Mouse (Mus musculus) urinary bladder, postnatal 10 days (tissue): Measurements from ENCODE around the gene Galnt13.
"Not testable (repeated sequence)": the region's sequence is repeated elsewhere in the genome, so short reads cannot be mapped to it uniquely, and the experiment has no call there.

Source experiments
- DNase-seq: peaks from one replicate; pipeline ENCODE4 v3.0.0; 2022; ENCODE audit warnings: low spot score

Galnt13 gene

GRCm38 (mm10) chr2:54435937-54436735, at the start of gene Galnt13:
Gene Galnt13, plus strand, starts transcription at chr2:54436317.
- no peak for DNase-seq

DNA sequence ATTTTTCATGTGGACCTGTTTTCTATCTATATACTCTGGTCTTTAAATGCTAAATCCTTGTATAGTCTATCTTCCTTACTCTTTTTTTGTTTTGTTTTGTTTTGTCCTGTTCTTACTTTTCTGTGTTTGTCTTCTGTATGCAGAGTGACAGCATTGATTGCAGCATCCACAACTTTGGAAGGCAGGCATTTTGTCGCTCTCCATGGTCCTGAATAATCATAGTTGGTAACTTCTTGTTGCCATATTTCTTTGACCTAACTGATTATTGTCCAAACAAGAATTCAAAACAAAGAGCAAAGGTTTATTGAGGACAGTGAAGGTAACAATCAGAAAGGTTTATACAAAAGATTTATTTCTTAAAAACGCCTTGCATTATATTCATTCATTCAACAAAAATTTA, 5.1 kb upstream of the Galnt13 start:
- DNase-seq: no peak

DNA sequence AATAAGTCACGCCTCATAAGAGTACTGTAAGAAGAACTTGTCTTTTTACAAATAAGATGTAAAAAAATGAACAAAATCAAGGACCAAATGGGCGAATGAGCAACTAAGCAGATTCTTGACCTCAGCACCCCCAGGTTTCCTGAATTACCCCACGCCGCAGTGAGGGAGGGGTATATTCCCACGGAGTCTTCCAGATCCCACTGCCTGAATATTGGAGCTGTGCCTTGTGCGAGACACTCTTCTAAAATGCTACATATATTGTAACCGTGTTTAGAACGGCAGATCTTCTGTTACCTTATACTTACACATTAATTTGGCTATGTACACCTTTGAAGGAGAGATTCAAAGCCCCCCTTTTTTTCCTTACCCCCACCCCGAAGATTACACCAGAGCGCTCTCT, 737 bp upstream of the Galnt13 start:
- no peak for DNase-seq

DNA sequence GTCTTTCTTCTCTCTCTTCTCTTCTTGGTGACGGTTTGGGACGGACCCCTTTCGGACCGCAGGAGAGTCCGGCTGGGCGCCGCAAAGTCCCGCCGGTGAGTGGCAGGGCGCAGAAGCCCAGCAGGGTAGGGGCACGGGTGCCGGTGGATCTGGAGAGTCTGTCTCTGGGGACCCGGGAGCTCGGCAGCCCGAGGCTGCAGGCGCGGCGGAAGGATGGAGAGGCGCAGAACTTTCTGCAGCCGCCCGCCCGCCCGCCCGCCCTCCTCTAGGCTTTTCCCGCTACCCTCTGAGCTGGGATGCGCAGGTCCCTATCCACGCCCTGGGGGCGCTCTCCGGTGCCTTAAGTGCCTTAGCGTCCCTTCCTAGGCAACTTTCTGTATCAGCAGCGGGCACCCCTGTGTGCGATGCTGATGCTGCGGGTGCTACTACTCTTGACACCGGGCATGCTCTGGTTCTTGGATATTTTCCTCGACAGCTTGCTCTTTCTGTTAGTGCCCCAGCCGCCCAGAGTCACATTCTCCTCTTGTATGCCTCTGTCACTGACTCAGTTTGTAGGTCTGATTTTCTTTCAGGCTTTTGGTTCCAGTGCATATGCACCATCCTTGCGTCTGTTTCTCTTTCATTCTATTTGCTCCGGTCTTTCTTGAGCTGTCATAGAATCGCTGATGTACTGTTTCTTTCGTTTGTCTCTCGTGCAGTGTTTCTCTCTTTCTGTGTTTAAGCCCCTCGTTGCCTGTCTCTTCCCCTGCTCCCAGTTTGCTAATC, 801 bp downstream of the Galnt13 start:
- no peak for DNase-seq

DNA sequence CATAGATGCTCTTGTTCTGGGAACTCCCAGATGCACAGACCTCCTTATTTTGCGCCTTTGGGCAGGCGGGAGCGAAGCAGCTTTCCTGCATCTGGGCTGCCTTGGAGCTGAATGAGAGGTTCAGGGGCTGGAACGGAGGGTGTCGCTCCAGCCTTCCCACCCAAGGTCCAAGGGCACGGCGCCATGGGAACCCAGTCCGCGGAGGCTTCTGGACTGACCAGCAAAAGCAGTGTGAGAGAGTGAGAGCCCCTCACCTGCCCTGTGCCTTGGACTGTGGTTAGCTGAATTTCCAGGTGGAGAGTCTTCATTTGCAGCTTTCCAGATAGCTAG, 1.3 kb downstream of the Galnt13 start:
- no peak for DNase-seq

- DNase-seq: no peak
Observed at GRCm38 (mm10) chr2:54442734-54443500, 6.8 kb downstream of the Galnt13 start.

DNA sequence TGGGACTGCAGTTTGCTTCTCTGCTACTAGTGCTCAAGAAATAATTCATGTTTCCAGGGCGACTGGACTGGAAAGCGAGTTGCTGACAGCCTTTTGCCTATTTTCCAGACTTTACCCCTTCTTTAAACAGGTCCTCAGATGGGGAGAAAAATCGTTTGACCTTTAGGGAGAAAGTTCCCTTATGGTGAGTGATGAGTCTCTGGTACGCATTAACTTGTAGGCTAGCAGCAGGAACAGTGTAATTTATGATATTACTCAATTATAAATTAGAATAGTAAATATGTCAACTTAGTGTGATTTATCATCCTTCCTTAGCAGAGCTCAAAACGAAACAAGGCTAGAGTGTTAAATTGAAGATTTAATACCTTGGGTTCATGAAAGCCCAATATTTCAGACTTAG, 47.3 kb downstream of the Galnt13 start:
- no peak for DNase-seq

DNA sequence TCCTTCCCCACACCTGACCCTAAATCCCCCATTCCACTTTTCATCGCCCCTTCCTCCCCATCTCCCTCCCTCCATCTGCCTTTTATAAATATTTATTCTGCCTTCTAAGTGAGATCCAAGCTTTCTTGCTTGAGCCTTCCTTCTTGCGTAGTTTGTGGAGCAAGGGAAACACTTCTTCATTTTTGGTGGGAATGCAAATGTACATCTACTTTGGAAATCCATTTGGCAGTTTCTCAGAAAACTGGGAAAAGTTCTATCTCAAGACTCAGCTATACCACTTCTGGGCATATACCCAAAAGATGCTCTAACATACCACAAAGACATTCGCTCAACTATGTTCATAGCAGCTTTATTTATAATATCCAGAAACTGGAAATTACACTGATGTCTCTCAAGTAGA, 86.9 kb downstream of the Galnt13 start:
- DNase-seq: no peak

- DNase-seq: no peak
Observed at GRCm38 (mm10) chr2:54527073-54527472, 91.0 kb downstream of the Galnt13 start.

GRCm38 (mm10) chr2:54558357-54559153, 122.4 kb downstream of the Galnt13 start:
- DNase-seq: no peak

GRCm38 (mm10) chr2:54565068-54565467, 129.0 kb downstream of the Galnt13 start:
- no peak for DNase-seq

GRCm38 (mm10) chr2:54567186-54567585, 131.1 kb downstream of the Galnt13 start:
- DNase-seq: no peak

DNA sequence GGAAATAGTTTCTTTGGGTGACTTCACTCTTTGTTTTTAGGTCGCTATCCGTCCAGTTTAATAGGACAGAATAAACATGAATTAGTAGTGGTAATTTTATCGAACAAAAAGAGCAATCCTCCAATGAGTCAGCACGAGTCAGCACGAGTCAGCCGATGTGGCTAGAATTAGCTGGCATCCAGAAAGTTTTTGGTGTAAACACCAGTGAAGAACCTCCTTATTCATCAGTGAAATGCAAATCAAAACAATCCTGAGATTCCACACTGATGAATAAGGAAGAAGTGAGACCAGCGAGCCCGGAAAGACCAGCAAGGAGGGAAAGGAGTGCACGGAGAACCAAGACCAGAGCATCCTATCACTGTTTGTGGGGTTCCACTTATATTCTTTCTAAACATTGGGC, 131.5 kb downstream of the Galnt13 start:
- DNase-seq: no peak

- not testable (repeated sequence) for DNase-seq
Observed at GRCm38 (mm10) chr2:54713817-54714216, 277.7 kb downstream of the Galnt13 start.

GRCm38 (mm10) chr2:54751232-54751631, 315.1 kb downstream of the Galnt13 start:
- no peak for DNase-seq

GRCm38 (mm10) chr2:54759781-54760180, 323.7 kb downstream of the Galnt13 start:
- DNase-seq: no peak

- no peak for DNase-seq
Observed at GRCm38 (mm10) chr2:54778790-54779273, 342.7 kb downstream of the Galnt13 start.

GRCm38 (mm10) chr2:54813670-54814256, 377.6 kb downstream of the Galnt13 start:
- no peak for DNase-seq

GRCm38 (mm10) chr2:54841245-54841644, 405.1 kb downstream of the Galnt13 start:
- DNase-seq: no peak

DNA sequence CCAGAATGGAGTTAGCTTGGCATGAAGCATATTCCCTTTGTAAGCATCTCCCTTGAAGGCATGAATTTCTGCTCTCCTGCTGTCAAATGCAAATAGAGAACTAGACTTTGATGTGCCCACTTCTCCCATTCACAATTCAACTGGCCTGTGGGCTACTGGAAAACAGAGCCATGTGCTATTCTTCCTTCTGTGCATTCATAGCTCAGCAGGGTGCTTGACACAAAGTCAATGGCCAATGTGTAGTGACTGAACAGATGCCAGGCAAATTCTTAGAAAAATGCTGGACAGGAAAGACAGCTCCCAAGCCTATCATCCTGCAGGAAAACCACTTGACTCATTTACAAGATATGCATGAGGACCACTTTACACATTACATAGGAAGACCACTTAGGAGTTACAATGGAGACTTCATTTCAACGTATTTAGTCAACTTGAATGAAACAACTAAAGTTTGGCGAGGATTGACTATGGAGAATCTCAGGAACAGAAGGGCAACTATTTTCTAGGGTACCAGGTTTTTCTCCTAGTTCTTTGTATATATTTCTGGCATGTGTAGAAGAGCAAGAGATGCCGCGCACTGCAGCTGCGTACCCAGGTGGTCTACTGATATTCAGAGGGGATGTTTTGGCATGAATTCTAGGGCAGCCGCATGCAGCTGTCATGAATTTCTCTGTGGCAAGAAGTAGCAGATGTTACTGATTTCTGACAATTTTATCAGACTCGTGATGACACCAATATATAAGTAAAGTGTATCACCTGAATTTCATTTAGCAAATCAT, 470.4 kb downstream of the Galnt13 start:
- DNase-seq: no peak
